Mouse (Mus musculus) CH12.LX (cell line): ENCODE measurements around the gene Nav1.

Experiments used
- CTCF ChIP-seq, 2 experiments: IDR thresholded peaks in 1 of 2; conservative IDR thresholded peaks in 1 of 2; 2 replicates each; pipeline ENCODE4 v1.5.1; 2011 to 2012; ENCODE audit warnings: low read depth in 2 of 2, low read length in 2 of 2, improper control_type of control experiment in 1 of 2, inconsistent platforms in 1 of 2, mild to moderate bottlenecking in 1 of 2, moderate library complexity in 1 of 2
- EP300 ChIP-seq: IDR thresholded peaks from 2 replicates; pipeline ENCODE4 v1.6.1; 2011; ENCODE audit warnings: low read length, improper control_type of control experiment
- KAT2A ChIP-seq: IDR thresholded peaks from 2 replicates; pipeline ENCODE4 v1.6.1; 2012; ENCODE audit warnings: low read length, improper control_type of control experiment, inconsistent platforms; ENCODE audit not compliant: insufficient replicate concordance
- MYC ChIP-seq: IDR thresholded peaks from 2 replicates; pipeline ENCODE4 v1.6.1; 2011; ENCODE audit warnings: low read depth, mild to moderate bottlenecking, improper control_type of control experiment, low read length
- POLR2A ChIP-seq: IDR thresholded peaks from 2 replicates; pipeline ENCODE4 v1.6.1; 2011; ENCODE audit warnings: low read depth, mild to moderate bottlenecking, improper control_type of control experiment, low read length
- RAD21 ChIP-seq: IDR thresholded peaks from 2 replicates; pipeline ENCODE4 v1.6.1; 2011; ENCODE audit warnings: low read depth, mild to moderate bottlenecking, low read length, improper control_type of control experiment, moderate library complexity
- SIN3A ChIP-seq: IDR thresholded peaks from 2 replicates; pipeline ENCODE4 v1.6.1; 2012; ENCODE audit warnings: low read length, improper control_type of control experiment, inconsistent platforms
- TCF12 ChIP-seq: IDR thresholded peaks from 2 replicates; pipeline ENCODE4 v1.6.1; 2014; ENCODE audit warnings: low read depth, mild to moderate bottlenecking, inconsistent platforms, low read length, improper control_type of control experiment
- USF2 ChIP-seq: conservative IDR thresholded peaks from 2 replicates; pipeline ENCODE4 v1.6.1; 2011; ENCODE audit warnings: low read depth, low read length, improper control_type of control experiment
- ZKSCAN1 ChIP-seq: IDR thresholded peaks from 2 replicates; pipeline ENCODE4 v1.6.1; 2012; ENCODE audit warnings: low read depth, inconsistent platforms, low read length, improper control_type of control experiment, borderline replicate concordance
- ZNF384 ChIP-seq: IDR thresholded peaks from 2 replicates; pipeline ENCODE4 v1.6.1; 2012; ENCODE audit warnings: low read depth, low read length, improper control_type of control experiment, inconsistent platforms

DNA sequence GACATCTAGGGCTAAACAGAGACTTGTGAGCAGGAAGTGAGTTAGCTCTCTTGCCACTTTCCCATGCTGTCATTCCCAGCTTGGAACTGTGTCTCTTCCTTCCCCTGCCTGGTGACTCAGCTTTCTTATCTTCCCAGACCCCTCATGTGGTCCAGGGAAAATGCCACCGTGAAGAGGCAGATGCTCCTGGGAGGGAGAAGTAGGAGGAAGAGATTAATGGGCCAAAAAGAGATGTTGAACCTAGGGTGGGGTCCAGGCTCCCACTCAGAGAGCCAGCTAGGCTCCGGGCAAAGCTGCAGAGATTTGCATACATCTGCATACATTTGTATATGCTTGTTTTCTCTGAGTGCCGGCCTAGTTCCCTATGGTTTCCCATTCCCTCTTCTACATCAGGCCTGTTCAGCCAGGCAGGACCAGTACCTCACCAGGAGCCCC is 30.5 kb upstream of the Nav1 start:
- no peak for TF ChIP-seq SIN3A
- TF ChIP-seq CTCF (conservative IDR thresholded peaks at IDR 0.05 in 1 of 2, IDR thresholded peaks at IDR 0.05 in 1 of 2; ENCODE audit: low read depth in 2 of 2, low read length in 2 of 2), result no peak
- TF ChIP-seq POLR2A, result no peak
- TF ChIP-seq KAT2A, result no peak
- no peak for TF ChIP-seq ZNF384
- no peak for TF ChIP-seq RAD21
- TF ChIP-seq TCF12, result no peak
- no peak for TF ChIP-seq EP300
- TF ChIP-seq ZKSCAN1, result no peak
- TF ChIP-seq MYC, result no peak
- no peak for TF ChIP-seq USF2
